Mouse (Mus musculus) lung, postnatal 10 days (tissue): Measurements from ENCODE around the gene Pdgfb.

Experiments used
- DNase-seq: peaks from one replicate; pipeline ENCODE4 v3.0.0; 2021

Gene Pdgfb

GRCm38 (mm10) chr15:79952504-79953231 is 62.1 kb downstream of the Pdgfb start:
- DNase-seq: peak; percentile 87

- DNase-seq: peak; percentile 85
These were observed 62.9 kb downstream of the Pdgfb start for GRCm38 (mm10) chr15:79951730-79952503.

GRCm38 (mm10) chr15:79951226-79951625 is 63.6 kb downstream of the Pdgfb start:
- no peak for DNase-seq

- DNase-seq: peak; percentile 85
These were observed 64.3 kb downstream of the Pdgfb start for GRCm38 (mm10) chr15:79950250-79951025.

- DNase-seq: peak; percentile 34
These were observed 67.1 kb downstream of the Pdgfb start for GRCm38 (mm10) chr15:79947681-79948080.

- DNase-seq: peak; percentile 69
These were observed 68.0 kb downstream of the Pdgfb start for GRCm38 (mm10) chr15:79946790-79947189.

- DNase-seq: peak; percentile 94
These were observed 68.8 kb downstream of the Pdgfb start for GRCm38 (mm10) chr15:79946022-79946421.
